Mouse (Mus musculus): Measurements from ENCODE around the gene Hist2h2bb.

DNA sequence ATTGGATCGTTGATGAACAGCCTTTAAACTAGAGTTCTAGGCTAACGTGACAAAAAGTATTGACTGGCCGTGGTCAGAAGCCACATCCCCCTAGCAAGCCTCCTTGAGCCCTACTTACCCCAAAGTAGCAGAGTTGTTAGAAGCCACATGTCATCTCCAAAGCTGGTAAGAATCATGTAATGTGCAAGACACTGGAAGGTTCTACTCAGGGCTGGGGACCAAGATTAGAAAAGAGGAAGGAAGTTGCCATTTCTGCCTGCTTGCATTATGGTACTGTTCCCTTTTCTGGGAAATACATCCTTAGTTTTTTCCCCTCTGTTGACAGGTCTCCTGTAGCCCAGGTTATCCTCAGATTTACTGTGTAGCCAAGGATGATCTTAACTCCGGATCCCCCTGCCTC is 24.2 kb downstream of the Hist2h2bb start, which contains the start of gene Fcgr1:
- TF ChIP-seq EP300 (IDR thresholded peaks at IDR 0.05; ENCODE audit: insufficient read depth, low read depth, low read length) (no peak), CTCF (IDR thresholded peaks at IDR 0.05) (no peak)

Data from heart, adult 2 months (tissue).